Mouse (Mus musculus): ENCODE results near the gene Lrrfip2.

Lrrfip2 gene

DNA sequence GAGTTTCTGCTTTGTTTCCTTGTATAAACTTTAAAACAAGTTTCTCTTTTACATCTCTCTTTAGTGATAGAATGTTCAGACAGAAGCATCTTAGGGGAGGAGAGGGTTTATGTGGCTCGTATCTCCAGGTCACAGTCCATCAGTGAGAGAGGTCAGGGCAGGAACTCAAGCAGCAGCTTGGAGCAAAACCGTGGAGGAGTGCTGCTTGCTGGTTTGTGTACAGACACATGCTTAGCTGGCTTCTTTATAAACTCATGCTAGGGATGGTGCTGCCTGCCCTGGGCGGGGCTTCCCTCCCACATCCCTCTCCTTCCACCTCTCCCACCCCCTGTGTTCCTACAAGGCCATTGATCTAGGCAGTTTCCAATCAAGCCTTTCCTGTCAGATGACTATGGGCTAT is 53.0 kb downstream of the Lrrfip2 start:
- DNase-seq: no peak

DNA sequence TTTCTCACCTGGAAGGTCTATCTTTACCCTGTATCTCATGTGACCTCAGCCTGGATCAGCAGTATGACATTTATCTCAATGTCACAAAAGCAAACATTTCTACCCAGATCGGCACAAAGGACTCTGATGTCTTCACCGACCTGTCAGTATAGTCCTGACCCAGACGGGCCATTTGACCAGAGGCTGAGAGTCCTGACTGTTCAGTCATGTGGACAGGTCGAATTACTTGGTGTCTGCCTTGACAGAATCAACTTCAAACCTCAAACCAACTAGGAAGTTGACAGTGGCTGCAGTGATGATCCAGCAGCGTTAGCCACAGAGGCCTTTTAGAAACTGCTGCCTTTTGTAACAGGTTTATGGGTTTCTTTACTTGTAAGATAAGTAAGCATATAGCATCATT is 56.7 kb downstream of the Lrrfip2 start:
- DNase-seq: no peak

DNA sequence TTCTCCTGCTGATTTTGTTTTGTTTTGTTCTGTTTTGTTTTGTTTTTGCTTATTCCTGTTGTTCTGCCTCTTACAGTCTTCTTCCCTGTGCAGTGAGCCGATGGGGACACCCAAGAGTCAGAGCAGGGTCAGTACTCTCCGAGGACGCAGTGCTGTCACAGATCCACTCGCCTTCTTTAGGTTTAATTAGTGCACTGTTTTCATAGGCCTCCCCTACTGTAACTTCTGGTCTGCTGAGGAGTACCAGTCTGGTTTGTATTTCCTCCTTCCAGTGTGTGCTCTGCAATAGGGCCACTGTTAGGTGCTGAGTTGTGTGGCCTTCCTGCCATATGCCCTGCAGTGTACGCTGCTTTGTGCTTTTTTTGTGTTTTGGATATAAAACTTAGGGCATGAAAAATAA is 61.6 kb downstream of the Lrrfip2 start:
- no peak for DNase-seq

- peak; percentile 49 for DNase-seq
These were observed 64.8 kb downstream of the Lrrfip2 start for GRCm38 (mm10) chr9:111182176-111182575.

DNA sequence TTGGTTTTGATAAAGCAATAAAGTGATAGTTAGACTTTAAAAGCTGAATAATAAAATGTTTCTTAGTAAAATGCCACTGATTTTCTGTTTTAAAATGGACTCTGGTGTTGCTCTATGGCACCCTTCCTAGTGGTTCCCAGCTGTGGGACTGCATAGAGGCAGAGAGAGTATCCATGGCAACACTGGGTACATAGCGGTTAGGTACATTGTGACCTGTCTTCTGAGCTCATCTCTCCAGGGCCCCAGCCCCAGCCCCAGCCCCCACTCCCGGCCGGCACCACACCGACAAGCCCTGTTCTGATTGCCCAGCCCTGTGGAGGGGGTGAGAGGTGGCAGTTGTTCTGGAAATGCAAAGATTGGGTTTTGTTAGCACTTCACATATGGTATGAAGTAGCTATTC is 67.5 kb downstream of the Lrrfip2 start:
- no peak for DNase-seq

DNA sequence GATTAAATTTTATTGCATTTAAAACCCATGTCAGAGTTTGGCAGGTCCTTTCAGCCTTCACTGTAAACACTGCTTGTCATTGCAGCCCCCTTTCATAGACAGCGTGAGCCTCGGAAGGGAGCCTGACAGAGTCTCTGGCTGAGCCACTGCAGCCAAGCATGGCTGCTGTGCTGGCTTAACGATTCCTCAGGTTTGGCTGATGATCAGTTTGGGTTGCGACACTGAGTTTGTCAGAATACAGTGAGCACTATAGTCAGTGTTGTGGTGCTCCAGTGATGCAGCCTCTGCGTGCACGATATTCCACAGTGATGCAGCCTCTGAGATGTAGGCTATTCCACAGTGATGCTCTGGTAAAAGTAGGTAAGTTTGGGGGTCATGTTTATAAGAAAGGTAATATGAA is 69.5 kb downstream of the Lrrfip2 start:
- DNase-seq: no peak

GRCm38 (mm10) chr9:111188731-111189130 is 71.3 kb downstream of the Lrrfip2 start:
- DNase-seq: no peak

GRCm38 (mm10) chr9:111193211-111193610 is 75.8 kb downstream of the Lrrfip2 start:
- DNase-seq: no peak

GRCm38 (mm10) chr9:111197116-111197515 is 79.7 kb downstream of the Lrrfip2 start:
- no peak for DNase-seq

DNA sequence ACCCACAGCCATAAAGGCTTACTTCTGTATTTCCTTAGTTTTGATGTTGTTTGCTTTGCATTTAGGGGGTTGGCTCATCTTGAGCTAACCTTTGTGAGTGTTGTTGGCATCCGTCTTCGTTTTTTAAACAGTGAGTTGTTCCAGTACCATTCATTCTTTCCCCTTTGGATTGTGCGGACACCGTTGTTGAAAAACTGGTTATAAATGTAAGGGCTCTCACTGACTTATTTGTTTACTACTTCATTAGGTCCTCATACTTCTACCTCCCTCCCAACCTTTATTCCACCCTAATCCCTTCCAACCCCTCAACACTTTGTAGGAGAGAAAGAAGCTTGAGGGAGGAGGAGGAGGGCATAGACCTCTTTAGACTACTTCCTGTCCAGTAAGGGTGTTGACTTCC is 80.3 kb downstream of the Lrrfip2 start:
- no peak for DNase-seq

DNA sequence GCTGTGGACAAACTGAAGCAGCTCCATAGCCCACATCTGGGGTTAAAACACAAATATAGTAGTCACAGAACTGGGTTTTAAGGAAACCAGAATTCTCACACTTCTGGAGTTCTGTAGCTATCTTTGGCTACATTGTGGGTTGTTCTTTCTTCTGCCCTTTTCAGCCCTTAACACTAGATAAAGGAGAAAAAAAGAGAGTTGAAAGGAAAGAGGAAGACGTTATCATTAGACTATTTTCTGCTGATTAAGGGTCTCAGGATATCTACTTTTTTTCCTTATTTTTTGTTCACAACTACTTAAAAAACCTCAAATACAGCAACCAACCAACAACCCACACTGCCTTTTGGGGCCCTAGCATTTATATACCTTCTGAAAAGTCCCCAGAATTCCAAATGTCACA is 80.9 kb downstream of the Lrrfip2 start:
- no peak for DNase-seq

- DNase-seq: no peak
These were observed 82.8 kb downstream of the Lrrfip2 start for GRCm38 (mm10) chr9:111200208-111200607.

DNA sequence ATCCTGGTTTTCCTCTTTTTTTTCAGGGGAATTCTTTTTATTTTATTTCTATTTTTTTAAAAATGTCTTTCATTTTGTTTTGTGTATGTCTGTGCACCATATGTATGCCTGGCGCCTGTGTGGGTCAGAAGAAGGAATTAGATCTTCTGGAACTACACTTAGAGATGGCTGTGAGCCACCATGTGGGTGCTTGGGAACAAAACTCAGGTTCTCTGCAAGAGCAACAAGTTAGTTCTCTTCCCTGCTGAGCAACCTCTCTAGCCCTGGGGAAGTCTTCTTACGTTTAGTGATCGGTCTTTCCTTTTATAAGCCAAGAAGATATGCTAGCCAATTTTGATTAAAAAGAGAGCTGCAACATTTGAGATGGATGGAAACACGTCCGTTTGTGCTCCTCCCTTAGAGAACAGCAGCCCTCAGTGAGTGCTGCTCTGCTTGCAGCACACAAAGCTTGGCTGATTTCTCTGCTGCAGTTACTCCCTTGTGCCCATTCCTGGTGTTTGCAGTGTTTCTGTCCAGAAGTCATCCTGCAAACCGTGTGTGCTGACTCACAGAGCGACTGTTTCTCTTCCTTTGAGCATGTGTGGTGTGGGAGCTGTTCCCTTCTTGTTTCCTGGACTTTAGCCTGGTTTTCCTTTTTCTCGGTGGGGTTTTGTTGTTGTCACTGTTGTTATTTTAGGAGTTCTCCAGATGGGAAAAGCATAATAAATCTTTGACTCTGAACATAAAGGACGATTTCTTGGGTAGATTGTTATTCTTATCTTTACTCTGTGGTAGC is 87.4 kb downstream of the Lrrfip2 start:
- peak; percentile 83 for DNase-seq

DNA sequence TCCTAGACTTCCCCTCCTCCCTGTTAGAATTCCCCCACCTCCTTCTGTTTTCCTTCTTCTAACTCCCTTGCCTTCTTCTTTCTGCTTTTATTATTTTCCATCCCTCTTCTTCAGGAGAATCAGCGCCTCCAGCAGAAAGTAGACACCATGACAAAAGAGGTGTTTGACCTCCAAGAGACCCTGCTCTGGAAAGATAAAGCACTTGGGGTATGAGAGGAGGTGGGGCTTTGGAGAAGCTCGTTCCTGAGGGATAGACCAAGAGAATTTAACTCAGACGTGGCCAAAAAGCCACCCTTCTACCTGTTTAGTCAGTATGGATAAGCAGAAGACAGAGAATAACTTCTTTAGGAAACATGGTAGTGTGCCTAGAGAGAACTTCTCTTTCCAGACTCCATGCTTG is 90.3 kb downstream of the Lrrfip2 start:
- no peak for DNase-seq

- DNase-seq: no peak
These were observed 90.8 kb downstream of the Lrrfip2 start for GRCm38 (mm10) chr9:111208185-111208584.

GRCm38 (mm10) chr9:111209158-111209699 is 91.8 kb downstream of the Lrrfip2 start:
- no peak for DNase-seq

DNA sequence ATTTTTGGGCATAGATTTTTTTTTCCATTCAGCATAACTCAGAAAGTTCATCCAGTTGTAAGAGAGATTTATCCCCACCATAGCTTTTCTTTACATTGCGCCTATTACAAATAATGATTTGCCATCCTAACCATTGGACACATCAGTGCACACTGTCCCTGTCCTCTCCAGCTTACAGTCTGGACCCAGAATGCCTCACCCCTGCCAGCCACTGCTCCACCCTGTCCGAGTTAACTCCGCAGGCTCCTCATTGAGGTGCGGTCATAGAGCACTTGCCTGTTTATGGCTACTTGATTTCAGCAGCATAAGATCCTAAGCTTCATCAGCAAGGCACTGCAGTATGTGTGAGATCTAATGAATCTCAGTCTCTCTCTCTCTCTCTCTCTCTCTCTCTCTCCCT is 93.0 kb downstream of the Lrrfip2 start:
- DNase-seq: no peak

- no peak for DNase-seq
These were observed 94.0 kb downstream of the Lrrfip2 start for GRCm38 (mm10) chr9:111211122-111212041.

- DNase-seq: peak; percentile 16
These were observed 96.1 kb downstream of the Lrrfip2 start for GRCm38 (mm10) chr9:111213501-111213900.

- no peak for DNase-seq
These were observed 99.0 kb downstream of the Lrrfip2 start for GRCm38 (mm10) chr9:111216424-111216823.

GRCm38 (mm10) chr9:111220551-111221080 is 103.2 kb downstream of the Lrrfip2 start:
- DNase-seq: no peak

DNA sequence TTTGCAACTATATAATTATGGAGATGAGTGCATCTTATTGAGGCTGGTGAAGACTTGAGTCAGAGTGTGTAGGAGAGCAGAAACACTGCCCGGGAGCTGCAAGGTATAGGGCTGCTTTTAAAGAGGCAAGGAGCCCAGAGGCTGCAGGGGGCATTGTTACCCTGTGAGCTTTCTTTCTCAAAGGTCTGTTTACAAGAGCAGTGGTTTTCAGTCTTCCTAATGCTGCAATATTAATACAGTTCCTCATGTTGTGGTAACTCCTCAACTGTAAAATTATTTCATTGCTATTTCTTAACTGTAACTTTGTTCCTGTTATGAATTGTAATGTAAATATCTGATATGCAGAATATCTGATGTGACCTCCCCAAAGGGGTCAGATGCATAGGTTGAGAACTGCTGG is 104.2 kb downstream of the Lrrfip2 start:
- no peak for DNase-seq

DNA sequence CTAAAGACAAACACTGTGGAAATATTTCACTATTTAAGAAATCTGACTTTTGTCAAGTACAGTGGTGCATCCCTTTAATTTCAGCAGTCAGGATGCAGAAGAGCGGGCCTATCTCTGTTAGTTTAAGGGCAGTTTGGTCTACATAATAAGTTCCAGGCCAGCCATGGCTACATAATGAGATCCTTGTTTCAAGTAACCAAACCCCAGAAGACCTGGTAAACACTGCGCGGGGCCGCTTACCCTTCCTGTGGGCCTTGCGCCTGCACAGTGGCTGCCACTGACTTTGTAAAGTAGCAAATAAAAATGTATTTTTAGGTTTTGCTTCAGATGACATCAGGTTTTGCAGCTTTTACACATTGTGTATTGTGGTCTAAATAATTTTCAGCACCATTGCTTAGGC is 106.0 kb downstream of the Lrrfip2 start:
- no peak for DNase-seq

DNA sequence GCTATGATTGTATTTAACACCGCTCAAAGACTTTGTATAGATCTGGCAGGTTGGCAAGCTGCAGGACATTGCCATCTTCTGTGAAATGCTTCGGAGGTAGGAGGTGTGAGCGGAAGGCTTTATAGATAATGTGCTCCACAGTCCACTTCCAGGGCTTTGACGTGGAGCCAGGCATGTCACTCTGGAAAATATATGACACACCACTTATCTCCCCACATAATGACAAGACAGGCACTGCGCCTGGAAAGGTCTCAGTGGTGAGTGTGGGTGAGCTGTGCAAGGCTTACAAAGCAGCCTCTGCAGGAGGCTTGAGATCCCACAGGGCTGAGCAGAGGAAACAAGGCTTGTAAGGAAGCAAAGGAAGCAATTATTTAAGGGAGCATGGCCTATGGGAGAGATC is 111.1 kb downstream of the Lrrfip2 start:
- DNase-seq: no peak
